Mouse (Mus musculus): ENCODE results near the gene Prep. TPM values are rescaled to one million over a fixed set of nuclear protein-coding genes. Genes with fewer than 3 reads are reported as not detected.
"Not testable (repeated sequence)": the region's sequence is repeated elsewhere in the genome, so short reads cannot be mapped to it uniquely, and the experiment has no call there.

Prep gene
- polyA plus RNA-seq, 1 experiment from 2014 or later: 22.8 TPM

DNA sequence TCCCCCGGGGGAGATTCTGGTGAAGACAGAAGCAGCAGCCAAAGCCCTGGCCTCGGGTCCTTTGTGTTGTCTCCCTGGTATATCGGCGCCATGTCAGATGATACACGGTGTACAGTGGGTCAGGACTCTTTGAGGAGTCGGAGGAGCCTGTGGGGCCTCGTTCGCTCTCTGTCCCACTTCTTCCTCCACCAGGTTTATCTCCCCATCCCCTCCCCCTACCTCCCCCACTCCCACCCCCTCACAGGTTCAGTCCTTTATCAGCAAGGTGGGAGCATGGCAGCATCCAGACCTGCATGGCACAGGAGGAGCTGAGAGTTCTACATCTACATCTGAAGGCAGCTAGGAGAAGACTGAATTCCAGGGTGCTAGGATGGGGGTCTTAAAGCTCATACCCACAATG lies 98.8 kb downstream of the Prep start:
- H3K4me3 ChIP-seq (ENCODE audit: low read depth, low read length): no peak overlapping the region
- H3K4me2 ChIP-seq (replicated peaks; ENCODE audit: low read depth, low read length): no peak overlapping the region
- no peaks in the 10 kb centered on the region for H3K36me3 ChIP-seq (ENCODE audit: control insufficient read depth, insufficient read depth, low read length)
- no peak overlapping the region for H3K9ac ChIP-seq (ENCODE audit: low read depth, low read length)
- no peak for DNase-seq (ENCODE audit: low spot score)
- 94% methylated on average over 8 of the region's 8 CpGs for WGBS
- no peaks in the 10 kb centered on the region for H3K9me3 ChIP-seq (ENCODE audit: control insufficient read depth, low read length)
- no peak overlapping the region for H3K27ac ChIP-seq (ENCODE audit: low read depth, low read length)
- H3K4me1 ChIP-seq (replicated peaks; ENCODE audit: control insufficient read depth, insufficient read depth, low read length): no peaks in the 10 kb centered on the region
- no peaks in the 10 kb centered on the region for H3K27me3 ChIP-seq (ENCODE audit: control insufficient read depth, insufficient read depth, low read length)
- 0 out of 2 replicates have a peak, but pooled peaks have one; percentile 25 for ATAC-seq (ENCODE audit: low FRiP score)

GRCm38 (mm10) chr10:45173927-45174326 lies 106.9 kb downstream of the Prep start:
- H3K27me3 ChIP-seq (ENCODE audit: control insufficient read depth, insufficient read depth, low read length): no peaks in the 10 kb centered on the region
- H3K9me3 ChIP-seq (ENCODE audit: control insufficient read depth, low read length): no peaks in the 10 kb centered on the region
- DNase-seq (ENCODE audit: low spot score) (no peak), ATAC-seq (ENCODE audit: low FRiP score) (no peak)
- H3K4me2 ChIP-seq (replicated peaks; ENCODE audit: low read depth, low read length): no peak overlapping the region
- no peak overlapping the region for H3K27ac ChIP-seq (ENCODE audit: low read depth, low read length)
- WGBS: 90% methylated on average over 8 of the region's 8 CpGs
- no peaks in the 10 kb centered on the region for H3K36me3 ChIP-seq (ENCODE audit: control insufficient read depth, insufficient read depth, low read length)
- H3K4me1 ChIP-seq (replicated peaks; ENCODE audit: control insufficient read depth, insufficient read depth, low read length): no peaks in the 10 kb centered on the region
- H3K4me3 ChIP-seq (ENCODE audit: low read depth, low read length): no peak overlapping the region
- H3K9ac ChIP-seq (ENCODE audit: low read depth, low read length): no peak overlapping the region

DNA sequence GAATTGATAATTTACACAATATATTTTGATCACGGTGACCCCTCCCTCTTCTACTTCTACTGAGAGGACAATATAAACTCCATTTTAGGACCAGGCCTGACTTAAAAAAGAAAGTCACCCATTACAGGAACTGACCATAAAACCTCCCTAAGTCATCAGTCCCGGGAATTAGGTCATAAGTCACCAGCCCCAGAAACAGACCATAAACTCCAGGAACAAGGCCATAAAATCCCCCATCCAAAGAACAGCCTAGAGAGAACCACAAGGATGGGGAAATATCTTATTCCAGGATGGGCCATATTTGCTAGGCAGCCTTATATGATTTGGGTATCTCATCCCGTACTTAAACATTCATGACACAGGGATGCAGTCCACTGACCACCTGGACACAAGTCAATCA lies 107.3 kb downstream of the Prep start:
- Histone ChIP-seq H3K9ac (ENCODE audit: low read depth, low read length) (no peak overlapping the region), H3K9me3 (ENCODE audit: control insufficient read depth, low read length) (no peaks in the 10 kb centered on the region), H3K4me2 (replicated peaks; ENCODE audit: low read depth, low read length) (no peak overlapping the region), H3K4me1 (replicated peaks; ENCODE audit: control insufficient read depth, insufficient read depth, low read length) (no peaks in the 10 kb centered on the region), H3K36me3 (ENCODE audit: control insufficient read depth, insufficient read depth, low read length) (no peaks in the 10 kb centered on the region), H3K27me3 (ENCODE audit: control insufficient read depth, insufficient read depth, low read length) (no peaks in the 10 kb centered on the region), H3K27ac (ENCODE audit: low read depth, low read length) (no peak overlapping the region), H3K4me3 (ENCODE audit: low read depth, low read length) (no peak overlapping the region)
- DNase-seq (ENCODE audit: low spot score) (no peak), ATAC-seq (ENCODE audit: low FRiP score) (no peak)
- WGBS: 93% methylated on average over 3 of the region's 3 CpGs

DNA sequence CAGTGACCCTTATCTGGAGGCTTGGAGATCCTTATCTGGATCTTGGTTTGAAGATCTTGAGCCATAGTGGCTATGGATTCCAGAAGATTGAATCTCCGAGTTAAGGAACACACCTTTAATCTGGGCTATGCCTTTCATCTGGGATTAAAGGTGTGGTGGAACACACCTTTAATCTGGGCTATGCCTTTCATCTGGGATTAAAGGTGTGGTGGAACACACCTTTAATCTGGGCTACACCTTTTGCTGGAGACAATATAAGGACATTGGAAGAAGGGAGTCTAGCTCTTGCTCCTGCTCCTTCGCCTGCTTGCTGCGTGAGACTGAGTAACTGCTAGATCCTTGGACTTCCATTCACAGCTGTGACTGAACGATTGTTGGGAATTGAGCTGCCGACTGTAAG lies 110.8 kb downstream of the Prep start, which contains the start of gene Popdc3:
Popdc3 (plus strand) TSS at position 301 of the 400 bp plus-strand sequence.
- ATAC-seq (ENCODE audit: low FRiP score): not testable (repeated sequence)
- WGBS: no CpG with 5 or more reads among the region's 5 CpGs

GRCm38 (mm10) chr10:45180677-45181326 lies 113.8 kb downstream of the Prep start:
- no peak for ATAC-seq (ENCODE audit: low FRiP score)
- H3K27me3 ChIP-seq (ENCODE audit: control insufficient read depth, insufficient read depth, low read length): no peaks in the 10 kb centered on the region
- no peaks in the 10 kb centered on the region for H3K4me1 ChIP-seq (replicated peaks; ENCODE audit: control insufficient read depth, insufficient read depth, low read length)
- H3K9me3 ChIP-seq (ENCODE audit: control insufficient read depth, low read length): no peaks in the 10 kb centered on the region
- 96% methylated on average over 4 of the region's 4 CpGs for WGBS
- no peak overlapping the region for H3K27ac ChIP-seq (ENCODE audit: low read depth, low read length)
- no peak overlapping the region for H3K4me3 ChIP-seq (ENCODE audit: low read depth, low read length)
- no peaks in the 10 kb centered on the region for H3K36me3 ChIP-seq (ENCODE audit: control insufficient read depth, insufficient read depth, low read length)
- no peak overlapping the region for H3K9ac ChIP-seq (ENCODE audit: low read depth, low read length)
- H3K4me2 ChIP-seq (replicated peaks; ENCODE audit: low read depth, low read length): no peak overlapping the region
- no peak for DNase-seq (ENCODE audit: low spot score)

More for the DNA sequence above, 110.8 kb downstream of the Prep start, which contains the start of gene Popdc3:
- H3K4me1 ChIP-seq (replicated peaks; ENCODE audit: control insufficient read depth, insufficient read depth, low read length); DNase-seq (ENCODE audit: low spot score); H3K27me3 ChIP-seq (ENCODE audit: control insufficient read depth, insufficient read depth, low read length); H3K9ac ChIP-seq (ENCODE audit: low read depth, low read length); H3K36me3 ChIP-seq (ENCODE audit: control insufficient read depth, insufficient read depth, low read length); H3K4me2 ChIP-seq (replicated peaks; ENCODE audit: low read depth, low read length); H3K27ac ChIP-seq (ENCODE audit: low read depth, low read length); H3K9me3 ChIP-seq (ENCODE audit: control insufficient read depth, low read length); H3K4me3 ChIP-seq (ENCODE audit: low read depth, low read length): not testable (repeated sequence)

DNA sequence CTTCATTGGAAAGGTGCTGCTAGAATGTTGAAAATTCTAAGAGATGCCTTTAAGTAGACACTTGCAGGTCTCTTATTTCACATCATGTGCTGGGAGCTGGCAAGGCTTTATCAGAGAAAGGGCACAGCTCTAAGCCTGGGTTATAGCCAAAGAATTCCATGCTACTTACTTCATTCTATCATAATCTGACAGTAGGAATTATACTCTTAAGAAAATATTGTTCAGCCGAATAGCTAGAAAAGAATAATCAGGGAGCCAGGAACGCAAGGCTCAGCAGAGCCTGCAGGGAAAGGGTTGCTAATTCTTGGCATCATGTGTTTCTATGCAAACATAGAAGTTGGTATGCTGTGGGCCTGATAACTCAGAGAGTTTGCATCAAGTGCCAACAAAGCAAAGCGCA lies 114.3 kb downstream of the Prep start:
- no peaks in the 10 kb centered on the region for H3K9me3 ChIP-seq (ENCODE audit: control insufficient read depth, low read length)
- H3K27me3 ChIP-seq (ENCODE audit: control insufficient read depth, insufficient read depth, low read length): no peaks in the 10 kb centered on the region
- no peaks in the 10 kb centered on the region for H3K4me1 ChIP-seq (replicated peaks; ENCODE audit: control insufficient read depth, insufficient read depth, low read length)
- no peak overlapping the region for H3K4me3 ChIP-seq (ENCODE audit: low read depth, low read length)
- WGBS: 95% methylated on average over 3 of the region's 3 CpGs
- H3K9ac ChIP-seq (ENCODE audit: low read depth, low read length): no peak overlapping the region
- DNase-seq (ENCODE audit: low spot score): no peak
- ATAC-seq (ENCODE audit: low FRiP score): no peak
- H3K36me3 ChIP-seq (ENCODE audit: control insufficient read depth, insufficient read depth, low read length): no peaks in the 10 kb centered on the region
- no peak overlapping the region for H3K27ac ChIP-seq (ENCODE audit: low read depth, low read length)
- H3K4me2 ChIP-seq (replicated peaks; ENCODE audit: low read depth, low read length): no peak overlapping the region

DNA sequence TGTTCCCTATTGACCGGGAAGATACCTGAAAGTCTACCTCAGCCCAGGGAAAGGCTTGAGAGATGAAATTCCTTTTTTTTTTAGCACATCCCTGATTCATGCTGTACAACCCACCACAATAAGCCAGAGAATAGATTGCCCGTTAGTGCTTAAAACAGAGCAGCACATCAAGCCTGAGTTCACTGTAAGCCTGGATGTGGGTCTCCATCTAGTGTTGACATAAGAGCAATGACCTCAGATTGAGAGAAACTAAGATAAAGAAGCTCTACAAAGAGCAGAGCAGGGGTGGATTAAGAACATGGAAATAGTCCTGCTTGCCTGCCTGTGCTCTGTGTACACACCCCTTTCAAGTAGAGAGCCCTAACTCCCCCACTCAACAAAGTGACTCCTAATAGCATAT lies 118.5 kb downstream of the Prep start:
- Histone ChIP-seq H3K9ac (ENCODE audit: low read depth, low read length) (no peak overlapping the region), H3K4me1 (replicated peaks; ENCODE audit: control insufficient read depth, insufficient read depth, low read length) (no peaks in the 10 kb centered on the region), H3K36me3 (ENCODE audit: control insufficient read depth, insufficient read depth, low read length) (no peaks in the 10 kb centered on the region), H3K4me3 (ENCODE audit: low read depth, low read length) (no peak overlapping the region), H3K27ac (ENCODE audit: low read depth, low read length) (no peak overlapping the region), H3K27me3 (ENCODE audit: control insufficient read depth, insufficient read depth, low read length) (no peaks in the 10 kb centered on the region), H3K4me2 (replicated peaks; ENCODE audit: low read depth, low read length) (no peak overlapping the region), H3K9me3 (ENCODE audit: control insufficient read depth, low read length) (no peaks in the 10 kb centered on the region)
- no peak for DNase-seq (ENCODE audit: low spot score)
- WGBS: 98% methylated on average over 2 of the region's 2 CpGs
- ATAC-seq (ENCODE audit: low FRiP score): no peak

DNA sequence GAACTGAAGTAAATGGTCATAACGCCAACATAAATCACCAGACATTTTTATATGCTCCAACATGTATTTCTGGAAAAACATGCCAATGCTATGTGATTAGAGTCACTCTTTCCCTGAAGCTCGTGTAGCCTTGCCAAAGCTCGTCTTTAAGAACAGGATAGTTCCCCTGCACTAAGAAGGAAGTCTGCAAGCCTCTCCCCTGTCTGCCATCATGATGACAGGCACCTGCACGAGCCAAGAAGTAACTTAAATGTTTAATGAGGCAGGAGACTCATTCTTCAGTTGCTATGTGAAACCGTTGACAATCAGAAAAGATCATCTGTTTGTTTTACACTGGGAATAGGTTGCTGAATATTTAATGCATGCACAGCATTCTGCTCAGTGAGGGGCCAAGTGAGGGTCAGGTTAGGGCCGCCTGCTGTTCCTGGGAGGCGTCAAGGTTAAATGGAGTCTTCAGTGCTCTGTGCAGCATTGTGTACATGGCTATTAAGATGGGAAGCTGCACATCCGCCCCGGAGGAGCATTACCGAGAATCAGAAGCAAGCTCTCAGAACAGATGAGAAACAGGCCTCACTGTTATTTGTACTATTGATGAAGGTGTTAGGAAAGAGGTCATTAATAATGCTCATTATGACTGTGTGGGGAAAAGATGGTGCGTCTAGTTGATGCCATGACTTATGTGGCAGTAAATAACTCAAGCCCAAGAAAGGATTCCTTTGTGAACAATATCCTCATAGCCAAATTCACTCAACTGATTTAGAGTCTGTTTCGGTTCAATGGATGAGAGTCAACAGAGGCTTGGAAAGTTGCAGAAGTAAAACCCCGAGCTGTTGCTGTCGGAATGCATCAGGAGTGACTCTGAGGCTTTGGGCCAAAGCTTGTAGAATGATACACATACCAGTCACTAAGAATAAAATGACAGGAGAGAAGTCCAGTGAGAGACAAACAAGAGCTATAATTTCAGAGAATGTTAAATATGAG lies 126.6 kb downstream of the Prep start:
- ATAC-seq (ENCODE audit: low FRiP score): peak; percentile 88
- no peak for DNase-seq (ENCODE audit: low spot score)
- no peak overlapping the region for H3K4me3 ChIP-seq (ENCODE audit: low read depth, low read length)
- H3K4me1 ChIP-seq (replicated peaks; ENCODE audit: control insufficient read depth, insufficient read depth, low read length): no peaks in the 10 kb centered on the region
- H3K36me3 ChIP-seq (ENCODE audit: control insufficient read depth, insufficient read depth, low read length): no peaks in the 10 kb centered on the region
- H3K27ac ChIP-seq (ENCODE audit: low read depth, low read length): no peak overlapping the region
- no peak overlapping the region for H3K9ac ChIP-seq (ENCODE audit: low read depth, low read length)
- no peaks in the 10 kb centered on the region for H3K27me3 ChIP-seq (ENCODE audit: control insufficient read depth, insufficient read depth, low read length)
- H3K4me2 ChIP-seq (replicated peaks; ENCODE audit: low read depth, low read length): no peak overlapping the region
- WGBS: 53% methylated on average over 14 of the region's 14 CpGs
- no peaks in the 10 kb centered on the region for H3K9me3 ChIP-seq (ENCODE audit: control insufficient read depth, low read length)
